Comparison of ENCODE assay signal across 8 mouse cellular contexts in genomic region chr17:69120533-69121358, GRCm38 (mm10). TPM values are rescaled to one million over a fixed set of nuclear protein-coding genes. Genes with fewer than 3 reads are reported as not detected.
DNase-seq lines count a peak whose midpoint lies in the region; ATAC-seq and TF ChIP-seq lines count a peak whose summit lies in the region.

No protein-coding gene starts in this region.

- peak; percentile 79 for ATAC-seq in heart, postnatal 0 days (ENCODE audit: insufficient read depth, low read depth)
- ATAC-seq in liver, embryonic 13.5 days (ENCODE audit: low read depth), result no peak

- TF ChIP-seq EP300 in heart, postnatal 0 days (IDR thresholded peaks at IDR 0.05; ENCODE audit: low read depth), result no peak

- no peaks in the 10 kb centered on the region for H3K27me3 ChIP-seq in heart, embryonic 10.5 days (ENCODE audit: insufficient read depth, poor library complexity, severe bottlenecking)
- no peaks in the 10 kb centered on the region for H3K27me3 ChIP-seq in heart, postnatal 0 days (ENCODE audit: control insufficient read depth, insufficient read depth, low read length)
- H3K27me3 ChIP-seq in liver, embryonic 13.5 days, result peaks cover 18% of the 10 kb centered on the region

- no peaks in the 10 kb centered on the region for H3K9me3 ChIP-seq in heart, embryonic 10.5 days
- no peaks in the 10 kb centered on the region for H3K9me3 ChIP-seq in heart, postnatal 0 days (replicated peaks; ENCODE audit: control insufficient read depth, low read length)
- H3K9me3 ChIP-seq in liver, embryonic 13.5 days (replicated peaks), result no peaks in the 10 kb centered on the region

- TF ChIP-seq CTCF in heart, postnatal 0 days (IDR thresholded peaks at IDR 0.05; ENCODE audit: low read depth), result no peak

- no peak overlapping the region; the same call in 1 of the 2 replicates for H3K9ac ChIP-seq in heart, postnatal 0 days (replicated peaks; ENCODE audit: low read depth, low read length)
- H3K9ac ChIP-seq in liver, embryonic 13.5 days, result no peak overlapping the region

- peak overlapping the region; percentile 79 for H3K27ac ChIP-seq in heart, embryonic 10.5 days
- no peak overlapping the region for H3K27ac ChIP-seq in heart, postnatal 0 days (ENCODE audit: low read depth)
- H3K27ac ChIP-seq in liver, embryonic 13.5 days, result no peak overlapping the region

- H3K4me3 ChIP-seq in heart, embryonic 10.5 days, result peak overlapping the region; percentile 54
- peak overlapping the region; percentile 39 for H3K4me3 ChIP-seq in heart, postnatal 0 days (ENCODE audit: low read depth, low read length)
- H3K4me3 ChIP-seq in liver, embryonic 13.5 days (replicated peaks), result 0 out of 2 replicates have a peak overlapping the region, but pooled peaks have one; percentile 6

- H3K36me3 ChIP-seq in heart, embryonic 10.5 days, result no peaks in the 10 kb centered on the region
- H3K36me3 ChIP-seq in heart, postnatal 0 days (replicated peaks; ENCODE audit: control insufficient read depth, insufficient read depth, low read length), result no peaks in the 10 kb centered on the region
- no peaks in the 10 kb centered on the region for H3K36me3 ChIP-seq in liver, embryonic 13.5 days

- peaks cover 16% of the 10 kb centered on the region; the same call in 1 of the 2 replicates for H3K4me1 ChIP-seq in heart, embryonic 10.5 days
- H3K4me1 ChIP-seq in heart, postnatal 0 days (ENCODE audit: control insufficient read depth, insufficient read depth), result peaks cover 5% of the 10 kb centered on the region; the same call in 1 of the 2 replicates
- 0 out of 2 replicates have a peak, but pooled peaks cover 4% of the 10 kb centered on the region for H3K4me1 ChIP-seq in liver, embryonic 13.5 days (replicated peaks)

- DNase-seq in heart, embryonic 10.5 days (ENCODE audit: low spot score), result peak; percentile 88
- no peak for DNase-seq in heart, adult 9 months (ENCODE audit: low spot score in 2 of 2)
- peak; percentile 62 to 66 for DNase-seq in cerebellum, postnatal 10 days
- peak; percentile 56 for DNase-seq in heart, postnatal 0 days (ENCODE audit: low spot score)
- no peak for DNase-seq in liver, embryonic 13.5 days
- DNase-seq in retina, embryonic 14.5 days (ENCODE audit: low spot score), result peak; percentile 62
- no peak for DNase-seq in layer of hippocampus, adult 8-10 months (ENCODE audit: low spot score in 2 of 2)
- DNase-seq in layer of hippocampus, postnatal 25 days (ENCODE audit: extremely low spot score in 1 of 2, low spot score in 1 of 2), result no peak

- whole genome bisulfite sequencing in heart, embryonic 10.5 days, result 3% methylated on average over 19 of the region's 19 CpGs
- 2% methylated on average over 19 of the region's 19 CpGs for WGBS in heart, postnatal 0 days
- WGBS in liver, embryonic 13.5 days (ENCODE audit: insufficient replicate concordance), result 9% methylated on average over 19 of the region's 19 CpGs

- peak overlapping the region; percentile 69 for H3K4me2 ChIP-seq in heart, postnatal 0 days (ENCODE audit: low read depth, low read length)
- peak overlapping the region; percentile 33 for H3K4me2 ChIP-seq in liver, embryonic 13.5 days

RNA-seq across cellular contexts. Expression of gene Epb41l3, which starts 45.3 kb away (rescaled TPM):
- 108 and 132 TPM in 2 replicates for polyA plus RNA-seq in heart, embryonic 10.5 days (2016; fragmentation: Nextera tagmentation; extraction: Ambion mirVana)
- total RNA-seq in heart, postnatal 0 days (2014; rRNA removed; ENCODE audit: low replicate concordance), result 40.3 and 53.7 TPM in 2 replicates
- polyA plus RNA-seq in heart, postnatal 0 days (2015; fragmentation: Nextera tagmentation; extraction: Ambion mirVana), result 38.5 and 41.9 TPM in 2 replicates
- polyA plus RNA-seq in liver, embryonic 13.5 days (2015; fragmentation: Nextera tagmentation; extraction: Ambion mirVana), result 8.1 and 10.2 TPM in 2 replicates
- total RNA-seq in layer of hippocampus, adult 8-10 months (2022), result 100 to 1,000 TPM; 136 to 161 (median 142) TPM
- 100 to 1,000 TPM; 127 to 132 TPM for total RNA-seq in layer of hippocampus, postnatal 25 days (2021)

Comparison
In these comparisons a context has a peak if more than half of its experiments do, and no peak if none do; other contexts are left out.
1. DNase-seq: peak in heart, embryonic 10.5 days (single experiment), cerebellum, postnatal 10 days (2 of 2), heart, postnatal 0 days (single experiment) and retina, embryonic 14.5 days (single experiment); none in heart, adult 9 months (0 of 2), liver, embryonic 13.5 days (single experiment), layer of hippocampus, adult 8-10 months (0 of 2) and layer of hippocampus, postnatal 25 days (0 of 2).
2. Peak in every context shown above with its lines, with median percentiles within 50 percentile points of each other: H3K4me3 ChIP-seq.